Mouse (Mus musculus): ENCODE data around the gene Tmco4.

DNA sequence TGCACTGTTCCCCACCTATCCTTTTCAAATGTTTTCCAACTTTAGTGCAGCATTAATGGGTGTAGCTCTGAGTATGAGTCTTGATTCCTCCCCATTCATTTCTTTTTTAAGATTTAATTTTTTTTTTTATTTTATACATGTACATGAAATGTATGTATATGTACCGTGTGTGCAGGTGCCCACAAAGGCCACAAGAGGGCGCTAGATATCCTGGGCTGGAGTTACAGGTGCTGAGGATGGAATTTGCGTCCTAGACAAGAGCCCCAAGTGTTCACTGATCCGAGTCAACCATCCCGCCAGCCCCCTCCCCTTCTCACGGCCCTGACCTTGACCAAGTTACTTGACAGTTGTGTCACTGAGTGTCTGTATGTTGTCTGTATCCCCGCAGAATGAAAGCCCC lies 12.1 kb downstream of the Tmco4 start:
- no peak for TF ChIP-seq GATA1 (IDR thresholded peaks at IDR 0.05; ENCODE audit: low read length)
- no peak for TF ChIP-seq TAL1 (IDR thresholded peaks at IDR 0.05; ENCODE audit: low read length)

Data from erythroblast, embryonic 14.5 days (primary cell).